Mouse (Mus musculus): ENCODE results near the gene Bsnd.

DNA sequence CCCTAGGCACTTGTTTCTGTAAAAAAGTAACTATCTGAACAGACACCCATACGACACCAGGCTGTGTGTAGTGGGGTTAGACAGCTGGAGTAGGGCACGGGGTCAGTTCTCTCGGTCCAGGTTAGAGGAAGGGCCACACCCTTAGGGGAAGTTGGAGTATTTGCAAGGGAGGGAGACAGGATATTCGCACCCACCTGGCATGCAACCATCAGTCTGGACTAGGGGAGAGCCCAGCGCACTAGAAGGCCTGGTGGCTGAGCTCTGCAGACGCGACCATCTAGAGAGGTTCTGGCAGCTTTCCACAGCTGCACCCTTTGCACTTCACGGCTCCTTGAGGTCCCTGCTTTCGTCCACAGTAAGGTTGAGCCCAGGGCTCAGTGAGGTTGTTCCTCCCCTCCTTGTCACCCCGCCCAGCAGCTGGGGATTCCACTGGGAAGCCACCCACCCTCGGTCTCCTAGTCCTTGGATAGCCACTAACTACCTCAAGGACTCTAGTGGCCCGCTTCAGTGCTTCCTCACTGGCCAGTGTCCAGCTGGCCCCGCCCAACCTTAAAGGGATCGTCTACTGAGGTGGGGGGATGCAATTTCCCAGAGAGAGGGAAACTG is 13.5 kb upstream of the Bsnd start:
- no peak for TF ChIP-seq CTCF (IDR thresholded peaks at IDR 0.05; ENCODE audit: low read depth, low read length)
- TF ChIP-seq GATA1 (IDR thresholded peaks at IDR 0.05; ENCODE audit: borderline replicate concordance, low read length): no peak
- TF ChIP-seq TAL1 (conservative IDR thresholded peaks at IDR 0.05; ENCODE audit: low read depth, low read length): no peak
- TF ChIP-seq POLR2AphosphoS5 (IDR thresholded peaks at IDR 0.05; ENCODE audit: insufficient replicate concordance, low read depth, low read length): no peak
